Mouse (Mus musculus) bone marrow, adult 2 months (tissue): ENCODE data around the gene Stox2. TPM values are rescaled to one million over a fixed set of nuclear protein-coding genes. Genes with fewer than 3 reads are reported as not detected.

Experiments
- H3K27ac ChIP-seq: fragments of 200-500 bp; 2 replicates; pipeline ENCODE4 v1.5.1; 2012; ENCODE audit warnings: low read depth, mild to moderate bottlenecking, control low read depth, inconsistent platforms, low read length; ENCODE audit not compliant: control insufficient read depth, poor library complexity, insufficient read depth
- H3K4me1 ChIP-seq: fragments of 200-500 bp; 2 replicates; pipeline ENCODE4 v1.6.1; 2011; ENCODE audit warnings: low read length; ENCODE audit not compliant: control insufficient read depth, insufficient read depth
- H3K4me3 ChIP-seq: fragments of 200-500 bp; replicated peaks from 2 replicates; pipeline ENCODE3; 2011; ENCODE audit warnings: mild to moderate bottlenecking, low read depth, low read length, control low read depth; ENCODE audit not compliant: control insufficient read depth
- CTCF ChIP-seq: fragments of 200-500 bp; IDR thresholded peaks from 2 replicates; pipeline ENCODE4 v1.5.1; 2011; ENCODE audit warnings: low read length, control low read depth; ENCODE audit not compliant: control insufficient read depth, insufficient read depth
- POLR2A ChIP-seq: fragments of 200-500 bp; IDR thresholded peaks from 2 replicates; pipeline ENCODE4 v1.6.1; 2011; ENCODE audit warnings: low read depth, mild to moderate bottlenecking, control low read depth, low read length, borderline replicate concordance; ENCODE audit not compliant: control insufficient read depth
- WGBS: fragments of 180-500 bp; shearing (Covaris S2); methylation state at CpG from one replicate; pipeline ENCODE4 v1.1.7; 2018; 5-methylcytosine and 5-hydroxymethylcytosine counted together
- polyA plus RNA-seq: library from polyadenylated mRNA; stranded (reverse); fragments of >200 nt; gene quantifications from 2 replicates; pipeline ENCODE4 v1.2.4, GENCODE M21; 2011; ENCODE audit warnings: low replicate concordance; ENCODE audit not compliant: missing spikeins, insufficient read depth, insufficient read length

Gene Stox2
- polyA plus RNA-seq, 1 experiment: 3.2 TPM

DNA sequence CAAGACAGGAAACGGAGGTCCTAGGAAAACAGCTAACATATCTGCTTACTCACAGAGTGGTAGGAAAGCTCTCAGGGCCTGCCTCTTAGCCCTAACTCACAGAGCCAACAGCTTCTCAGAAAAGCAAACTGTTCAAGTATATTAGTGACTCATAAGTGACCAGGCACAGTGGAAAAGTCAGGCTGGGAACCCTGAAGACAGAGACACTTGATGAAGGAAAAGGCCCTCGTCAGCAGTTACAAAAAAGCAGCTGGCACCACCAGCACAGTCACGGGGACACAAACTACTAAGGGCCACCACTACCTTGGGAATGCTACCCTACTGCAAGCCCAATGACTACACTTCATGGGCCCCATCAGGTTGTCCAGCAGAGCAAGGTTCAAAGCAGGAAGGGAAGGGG lies 168.0 kb downstream of the Stox2 start:
- 82% methylated on average over 3 of the region's 3 CpGs for WGBS
- Histone ChIP-seq H3K4me1 (no peaks in the 10 kb centered on the region), H3K4me3 (no peak overlapping the region), H3K27ac (no peak overlapping the region)
- TF ChIP-seq CTCF (no peak), POLR2A (no peak)

DNA sequence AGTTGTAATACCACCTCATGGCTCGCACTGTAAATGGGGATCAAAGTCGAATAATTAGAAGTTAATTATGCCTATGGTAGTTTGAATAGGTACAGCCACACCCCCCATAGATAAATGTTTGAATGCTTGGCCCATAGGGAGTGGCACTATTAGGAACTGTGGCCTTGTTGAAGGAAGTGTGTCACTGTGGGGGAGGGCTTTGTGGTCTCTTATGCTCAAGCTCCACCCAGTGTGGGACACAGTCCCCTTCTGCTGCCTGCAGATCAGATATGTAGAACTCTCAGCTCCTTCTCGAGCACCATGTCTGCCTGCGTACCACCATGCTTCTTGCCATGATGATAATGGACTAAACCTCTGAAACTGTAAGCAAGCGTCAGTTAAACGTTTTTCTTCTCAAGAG lies 177.2 kb downstream of the Stox2 start:
- no peak for TF ChIP-seq POLR2A
- no peak for TF ChIP-seq CTCF
- Histone ChIP-seq H3K4me3 (no peak overlapping the region), H3K4me1 (no peaks in the 10 kb centered on the region), H3K27ac (no peak overlapping the region)
- WGBS: 68% methylated on average over 6 of the region's 6 CpGs

DNA sequence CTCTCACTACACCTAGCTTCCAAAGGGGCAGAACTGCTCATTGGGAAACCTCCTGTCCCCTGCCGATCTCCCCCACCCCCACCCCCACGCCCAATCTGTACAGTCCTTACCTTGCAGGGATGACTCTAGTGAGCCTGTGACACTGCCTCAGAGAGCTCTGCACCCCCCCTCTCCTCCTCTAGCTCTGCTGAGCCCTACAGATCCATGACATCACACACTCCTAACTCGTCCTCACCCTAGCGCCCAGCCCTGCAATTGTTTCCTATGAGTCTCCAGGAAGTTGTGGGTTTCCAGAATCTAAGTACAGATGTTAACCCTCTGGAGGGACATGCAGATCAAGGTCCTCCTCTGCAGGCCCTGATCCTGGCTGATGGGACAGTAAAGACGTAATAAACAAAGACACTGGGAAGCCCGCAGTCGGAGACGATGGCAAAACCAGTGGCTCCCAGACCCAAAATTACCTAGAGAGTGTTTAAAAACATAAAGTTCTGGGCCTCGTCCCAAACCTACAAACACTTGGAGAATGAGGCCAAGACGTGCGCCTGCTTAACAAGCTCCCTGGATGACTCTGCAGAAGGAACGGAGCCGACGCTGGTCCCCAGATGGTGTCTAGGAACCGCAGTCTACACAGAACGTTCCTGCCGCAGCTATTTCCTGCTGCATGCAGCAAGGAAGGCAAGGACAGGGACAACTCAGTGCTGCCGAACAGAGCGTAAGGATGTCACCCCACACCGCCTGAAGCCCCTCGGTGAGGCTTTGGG lies 177.9 kb downstream of the Stox2 start:
- no peak for TF ChIP-seq POLR2A
- no peak for TF ChIP-seq CTCF
- WGBS: 19% methylated on average over 21 of the region's 21 CpGs
- no peaks in the 10 kb centered on the region for H3K4me1 ChIP-seq
- no peak overlapping the region for H3K27ac ChIP-seq
- H3K4me3 ChIP-seq: no peak overlapping the region

DNA sequence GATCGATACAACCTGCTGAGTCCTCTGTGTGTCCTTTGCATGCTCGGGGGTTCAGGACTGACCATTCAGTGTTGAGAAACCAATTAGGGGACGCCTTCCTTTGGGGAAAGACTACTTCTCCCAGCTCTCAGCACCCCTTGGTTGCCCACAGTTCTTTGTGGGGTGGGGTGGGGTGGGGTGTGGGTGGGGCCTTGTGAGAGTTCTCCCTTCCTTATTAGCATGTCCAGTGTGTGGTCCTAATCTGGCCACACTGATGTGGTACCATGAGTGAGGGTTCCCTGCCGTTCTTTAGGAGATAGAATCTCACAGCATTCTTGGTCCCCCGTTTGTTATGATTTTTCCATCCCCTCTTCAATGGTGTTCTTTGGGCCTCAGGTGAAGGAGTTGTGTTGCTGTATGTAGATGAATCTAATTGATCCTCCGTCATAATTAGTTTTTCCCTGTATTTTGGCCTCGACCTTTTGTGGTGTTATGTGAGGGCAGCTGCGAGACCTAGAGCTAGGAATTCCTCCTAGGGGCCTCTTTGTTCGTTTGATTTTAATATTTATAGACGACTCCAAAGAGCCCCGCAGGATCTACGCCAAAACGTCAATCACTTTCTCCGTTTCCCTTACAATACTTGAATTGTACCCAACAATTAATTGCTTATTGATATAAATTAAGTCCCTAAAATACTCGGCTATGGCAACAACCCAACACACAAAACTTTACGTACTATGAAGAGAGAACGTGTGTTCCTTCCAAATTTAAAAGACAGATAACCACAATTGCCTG lies 182.9 kb downstream of the Stox2 start:
- no peaks in the 10 kb centered on the region for H3K4me1 ChIP-seq
- no peak for TF ChIP-seq POLR2A
- no peak for TF ChIP-seq CTCF
- H3K27ac ChIP-seq: no peak overlapping the region
- H3K4me3 ChIP-seq: no peak overlapping the region
- WGBS: 84% methylated on average over 17 of the region's 17 CpGs

DNA sequence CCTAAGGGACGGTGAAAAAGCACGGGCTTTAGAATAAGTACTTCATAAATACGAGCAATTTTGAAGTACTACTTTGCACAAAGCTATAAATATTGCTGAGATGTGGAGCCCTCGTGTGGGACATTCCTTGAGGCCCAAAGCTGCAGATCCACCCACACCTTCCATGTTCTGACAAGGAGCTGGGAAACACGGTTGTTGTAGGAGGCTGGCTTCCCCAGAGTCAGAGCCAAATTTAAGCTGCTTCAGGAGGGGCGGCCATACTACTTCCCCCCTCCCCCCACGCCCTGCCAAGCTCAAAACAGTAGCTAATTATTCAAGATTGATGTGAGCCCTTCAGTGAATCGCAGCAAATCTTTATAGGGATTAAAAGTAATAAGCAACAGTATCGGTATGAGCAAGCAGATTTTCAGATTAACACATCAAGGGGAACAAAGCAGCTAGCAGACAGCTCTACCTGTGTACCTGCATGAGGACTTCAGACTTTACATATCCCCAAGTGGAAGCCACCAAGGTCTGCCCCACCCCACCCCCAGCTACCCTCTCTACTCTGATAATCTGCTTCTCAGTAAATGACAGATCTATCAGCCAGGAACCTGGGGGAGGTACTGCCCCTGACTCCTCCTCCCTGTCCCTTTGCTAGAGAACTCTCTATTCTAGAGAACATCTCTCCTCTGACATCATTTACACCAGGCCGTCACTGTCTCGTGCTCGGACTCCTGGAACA lies 185.2 kb downstream of the Stox2 start:
- Histone ChIP-seq H3K4me1 (no peaks in the 10 kb centered on the region), H3K27ac (no peak overlapping the region), H3K4me3 (no peak overlapping the region)
- TF ChIP-seq POLR2A: no peak
- TF ChIP-seq CTCF: no peak
- WGBS: 74% methylated on average over 12 of the region's 12 CpGs

DNA sequence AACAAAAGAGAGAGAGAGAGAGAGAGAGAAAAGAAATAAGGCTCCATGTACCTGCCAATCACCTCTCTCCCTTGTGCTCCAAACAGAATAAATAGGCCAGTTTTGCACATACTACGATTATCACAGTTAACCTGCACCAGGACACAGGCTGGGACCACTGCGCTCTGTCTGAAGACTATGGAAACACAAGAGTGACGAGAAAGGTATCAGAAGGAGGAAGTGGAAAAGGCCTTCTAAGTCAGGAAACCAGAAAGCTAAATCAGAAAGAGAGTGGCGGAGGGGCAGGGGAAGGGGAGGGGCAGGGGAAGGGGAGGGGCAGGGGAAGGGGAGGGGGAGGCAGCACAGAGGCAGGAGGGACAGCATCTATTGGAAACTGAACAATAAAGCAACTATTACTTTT lies 195.3 kb downstream of the Stox2 start:
- Histone ChIP-seq H3K4me1 (no peaks in the 10 kb centered on the region), H3K27ac (no peak overlapping the region), H3K4me3 (no peak overlapping the region)
- 12% methylated on average over 3 of the region's 4 CpGs for WGBS
- TF ChIP-seq CTCF: no peak
- no peak for TF ChIP-seq POLR2A

DNA sequence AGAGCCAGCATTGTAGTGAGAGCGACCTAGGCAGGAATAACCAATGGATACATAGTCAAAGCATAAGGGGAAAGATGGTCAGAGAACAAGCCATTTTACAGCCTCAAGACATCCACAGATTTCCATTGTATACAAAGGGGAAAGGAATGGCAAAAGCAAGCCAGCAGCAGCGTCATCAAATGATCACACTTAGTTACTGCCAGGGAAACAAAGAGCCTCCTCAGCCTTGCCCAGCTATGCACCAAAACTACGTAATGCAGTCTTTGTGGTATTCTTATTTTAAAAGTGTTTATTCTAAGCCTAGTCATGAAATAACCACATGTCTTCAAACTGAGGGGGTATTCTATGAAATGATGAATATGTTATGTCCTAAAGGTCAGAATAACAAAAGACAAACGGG lies 201.0 kb downstream of the Stox2 start:
- no peaks in the 10 kb centered on the region; the same call in 1 of the 2 replicates for H3K4me1 ChIP-seq
- WGBS: 73% methylated on average over 4 of the region's 4 CpGs

DNA sequence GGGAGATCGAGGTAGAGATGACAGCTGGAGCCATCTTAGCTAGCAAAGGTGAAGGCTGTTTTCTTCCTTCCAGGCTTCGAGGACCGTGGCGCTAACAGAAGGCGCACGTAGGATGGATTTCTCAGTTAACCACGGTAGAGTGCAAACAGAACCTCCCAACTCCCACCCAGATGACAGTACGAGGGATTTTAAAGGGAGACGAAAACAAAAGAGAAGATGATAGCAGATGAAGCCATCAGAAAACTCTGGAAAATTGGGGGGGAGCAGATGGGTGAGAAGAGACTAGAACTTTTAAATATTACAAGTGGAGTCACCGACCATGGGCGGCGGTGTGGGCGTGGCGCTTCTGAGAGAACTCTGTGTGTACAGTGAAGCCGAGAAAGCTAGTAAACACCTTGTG lies 202.0 kb downstream of the Stox2 start:
- TF ChIP-seq POLR2A (no peak), CTCF (no peak)
- Histone ChIP-seq H3K4me3 (no peak overlapping the region), H3K27ac (no peak overlapping the region), H3K4me1 (no peaks in the 10 kb centered on the region; the same call in 1 of the 2 replicates)
- WGBS: 86% methylated on average over 15 of the region's 15 CpGs

More for the DNA sequence above, 201.0 kb downstream of the Stox2 start:
- Histone ChIP-seq H3K27ac (no peak overlapping the region), H3K4me3 (no peak overlapping the region)
- TF ChIP-seq POLR2A: no peak
- TF ChIP-seq CTCF: no peak
